Mouse (Mus musculus) layer of hippocampus, adult 9-11 months (tissue): ENCODE results near the gene Msmo1.

Experiments
- DNase-seq: peaks from one replicate; pipeline ENCODE4 v3.0.0; 2022

Gene Msmo1

DNA sequence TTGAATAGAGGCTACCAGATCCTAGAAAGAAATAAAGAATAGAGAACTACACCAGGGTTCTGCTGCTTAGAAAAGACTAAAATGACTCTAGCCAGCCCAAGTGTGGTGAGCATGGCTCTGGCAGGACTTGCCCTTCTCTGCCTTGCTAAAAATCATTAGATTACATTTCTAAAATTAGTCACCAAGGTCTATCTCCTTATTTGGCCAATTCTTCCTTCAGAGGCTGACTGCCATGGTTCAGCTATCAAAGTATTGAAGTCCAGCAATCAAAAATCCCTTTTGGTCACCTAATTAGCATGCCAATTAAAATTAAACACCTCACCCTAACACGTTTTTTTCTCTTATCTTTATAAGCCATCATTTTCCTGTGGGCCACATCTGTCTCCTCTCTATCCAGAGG lies 22.0 kb downstream of the Msmo1 start:
- no peak for DNase-seq

- DNase-seq, result no peak
Observed at GRCm38 (mm10) chr8:64707481-64707880, 26.1 kb downstream of the Msmo1 start.

- DNase-seq, result no peak
Observed at GRCm38 (mm10) chr8:64703191-64703590, 30.4 kb downstream of the Msmo1 start.

GRCm38 (mm10) chr8:64692651-64693201 lies 40.9 kb downstream of the Msmo1 start, which contains the start of gene Cpe:
Cpe (minus strand) TSS chr8:64693054.
- DNase-seq, result peak; percentile 87

GRCm38 (mm10) chr8:64691591-64692401 lies 41.8 kb downstream of the Msmo1 start:
- no peak for DNase-seq

DNA sequence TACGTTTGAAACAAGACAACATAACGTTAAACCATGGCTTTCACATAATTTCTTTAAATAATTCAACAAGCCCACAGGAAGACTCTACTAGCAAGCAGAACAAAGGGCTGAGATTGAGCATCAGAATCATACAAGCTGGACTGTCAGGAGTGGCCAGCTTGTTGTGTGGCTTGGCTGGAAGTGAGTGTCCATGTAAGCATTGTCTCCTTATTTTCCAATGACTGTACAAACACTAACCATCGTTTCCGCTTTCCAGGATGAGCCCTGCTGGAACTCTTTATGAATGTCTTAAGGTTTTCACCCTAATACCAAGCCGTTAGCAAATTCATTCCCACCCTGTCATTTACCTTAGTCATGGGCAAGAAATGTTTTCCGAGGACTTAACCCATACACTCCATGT lies 42.7 kb downstream of the Msmo1 start:
- DNase-seq, result no peak

GRCm38 (mm10) chr8:64690306-64690705 lies 43.3 kb downstream of the Msmo1 start:
- no peak for DNase-seq

DNA sequence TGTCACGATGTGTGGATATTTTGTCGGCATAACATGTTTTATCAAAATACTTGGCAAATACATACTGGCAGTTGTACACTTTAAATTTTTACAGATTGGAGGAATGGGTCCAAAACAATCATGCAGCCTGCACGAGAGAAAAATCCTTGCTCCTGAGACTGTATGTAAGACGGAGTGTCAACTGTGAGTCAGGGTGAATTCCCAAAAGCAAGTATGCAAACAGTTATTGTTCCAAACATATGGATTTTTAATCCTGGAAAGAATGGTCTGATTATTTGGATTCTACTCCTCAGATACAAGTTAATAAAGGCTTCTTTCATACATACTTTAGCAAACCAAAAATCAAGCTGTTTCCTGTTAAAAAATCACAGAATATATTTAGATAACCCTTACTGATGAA lies 44.9 kb downstream of the Msmo1 start:
- DNase-seq, result no peak

DNA sequence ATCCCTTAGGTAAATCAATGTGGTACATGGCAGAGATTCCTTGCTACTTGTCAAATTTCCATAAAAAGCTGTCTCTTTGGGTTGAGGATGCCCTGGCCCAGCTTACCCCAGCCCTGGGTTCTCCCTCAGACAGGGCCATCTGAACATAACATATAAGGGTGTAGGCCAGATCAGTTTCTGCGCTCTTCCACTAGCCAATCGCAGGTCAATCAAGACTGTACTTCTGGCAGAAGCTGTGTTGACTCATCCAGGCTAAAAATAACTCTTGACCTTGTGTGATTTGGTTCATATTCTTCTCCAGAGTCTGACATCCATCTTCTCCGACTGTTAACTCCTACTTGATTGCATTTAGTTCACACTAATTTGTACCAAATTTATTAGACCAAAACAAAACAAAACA lies 45.4 kb downstream of the Msmo1 start:
- no peak for DNase-seq

DNA sequence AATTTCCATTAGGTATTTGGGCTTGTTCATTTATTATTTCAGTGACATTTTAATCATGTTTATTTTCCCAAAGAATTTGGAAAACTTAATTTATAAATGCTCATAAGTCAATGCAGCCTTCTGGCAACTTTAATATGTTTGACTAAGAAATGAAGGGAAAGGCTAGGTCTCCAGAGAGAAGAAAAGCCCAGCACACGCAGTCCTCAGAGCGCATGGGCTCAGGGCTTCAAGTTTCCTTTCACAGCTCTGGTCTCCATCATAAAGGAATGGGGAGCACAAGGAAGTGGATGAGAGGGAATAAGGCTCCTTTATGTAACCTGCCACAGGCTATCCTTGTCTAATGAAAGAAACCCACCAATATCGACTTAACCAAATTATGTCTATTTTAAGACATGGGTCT lies 51.1 kb downstream of the Msmo1 start:
- DNase-seq, result no peak

DNA sequence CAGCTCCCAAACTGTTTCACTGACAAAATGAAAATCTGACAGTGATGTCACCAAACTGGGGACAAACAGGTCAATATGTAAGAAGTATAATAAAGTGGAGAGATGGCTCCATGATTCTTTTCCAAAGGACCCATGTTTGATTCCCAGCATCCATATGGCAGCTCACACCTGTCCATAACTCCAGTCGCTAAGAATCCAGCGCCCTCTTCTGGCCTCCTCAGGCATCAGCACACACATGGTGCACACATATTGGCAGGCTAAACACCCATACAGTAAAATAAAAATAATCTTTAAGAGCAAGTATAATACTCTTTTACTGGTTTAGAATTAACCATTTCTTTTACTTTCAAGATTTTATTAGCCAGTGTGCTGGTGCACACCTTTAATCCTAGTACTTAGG lies 57.2 kb downstream of the Msmo1 start:
- no peak for DNase-seq

DNA sequence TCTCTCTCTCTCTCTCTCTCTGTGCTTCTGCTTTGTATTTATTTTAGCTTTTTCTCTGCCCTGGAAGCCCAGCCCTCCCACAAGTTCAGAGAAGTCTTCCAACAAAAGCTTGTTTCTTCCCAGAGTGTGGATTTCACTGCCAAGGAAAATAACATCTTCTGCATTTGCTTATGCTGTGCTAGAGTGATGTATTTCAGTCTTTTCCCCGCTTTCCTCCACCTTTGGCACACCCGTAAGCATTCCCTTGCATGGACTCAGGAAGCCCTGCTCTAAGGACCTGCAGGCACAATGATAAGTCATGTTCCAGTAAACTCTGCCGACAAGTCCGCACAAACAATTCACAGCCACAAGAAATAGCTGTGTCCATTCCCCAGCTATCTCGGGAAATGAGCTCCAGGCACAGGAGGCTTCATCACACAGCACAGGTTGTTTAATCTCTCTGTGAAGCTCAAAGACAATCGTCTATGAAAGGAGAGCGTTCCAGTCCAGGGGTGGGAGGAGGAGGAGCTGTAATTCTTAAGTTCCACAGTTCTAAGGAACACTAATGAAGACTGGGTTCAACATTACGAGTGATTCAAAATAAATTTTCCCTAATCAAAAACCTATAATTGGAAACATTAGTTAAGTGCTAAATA lies 58.5 kb downstream of the Msmo1 start:
- DNase-seq, result no peak

GRCm38 (mm10) chr8:64672920-64673319 lies 60.7 kb downstream of the Msmo1 start:
- no peak for DNase-seq

DNA sequence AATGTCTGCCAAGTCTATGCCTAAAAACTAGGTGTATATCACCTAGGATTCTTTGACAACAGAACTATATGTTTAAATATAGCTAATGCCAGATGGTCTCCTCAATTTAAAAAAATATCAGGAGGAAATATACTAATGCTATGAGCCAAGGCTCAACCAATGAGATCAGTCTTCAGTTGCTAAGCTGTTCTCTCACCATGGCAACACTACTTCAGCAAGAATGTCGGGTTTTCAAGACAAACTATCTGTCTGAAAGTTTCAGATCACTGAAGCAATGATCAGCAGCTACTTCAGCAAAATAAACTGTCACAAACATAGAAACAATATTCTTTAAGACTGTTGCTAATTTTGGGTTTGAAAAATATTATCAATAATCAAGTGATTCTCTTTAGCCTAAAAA lies 61.7 kb downstream of the Msmo1 start:
- no peak for DNase-seq
